Mouse (Mus musculus) gastrocnemius, postnatal 14 days (tissue): ENCODE results near the gene M6pr. TPM values are rescaled to one million over a fixed set of nuclear protein-coding genes. Genes with fewer than 3 reads are reported as not detected.
"Not testable (repeated sequence)": the region's sequence is repeated elsewhere in the genome, so short reads cannot be mapped to it uniquely, and the experiment has no call there.

ENCODE experiments used
- DNase-seq: peaks from one replicate; pipeline ENCODE4 v3.0.0; 2021; ENCODE audit warnings: mixed read lengths
- intact Hi-C: fragments of 180-260 bp; cut with DNase I; formaldehyde crosslinking; loops from one replicate; pipeline ENCODE4 v1.15.1; 2025; ENCODE audit warnings: low total_unique reads
- total RNA-seq, 2 experiments: library from RNA; stranded (reverse); gene quantifications; 2 replicates each; pipeline ENCODE4 v1.2.3; 2021

The M6pr gene
- total RNA-seq, 2 experiments from 2014 or later, result 22.7 to 26.6 TPM

DNA sequence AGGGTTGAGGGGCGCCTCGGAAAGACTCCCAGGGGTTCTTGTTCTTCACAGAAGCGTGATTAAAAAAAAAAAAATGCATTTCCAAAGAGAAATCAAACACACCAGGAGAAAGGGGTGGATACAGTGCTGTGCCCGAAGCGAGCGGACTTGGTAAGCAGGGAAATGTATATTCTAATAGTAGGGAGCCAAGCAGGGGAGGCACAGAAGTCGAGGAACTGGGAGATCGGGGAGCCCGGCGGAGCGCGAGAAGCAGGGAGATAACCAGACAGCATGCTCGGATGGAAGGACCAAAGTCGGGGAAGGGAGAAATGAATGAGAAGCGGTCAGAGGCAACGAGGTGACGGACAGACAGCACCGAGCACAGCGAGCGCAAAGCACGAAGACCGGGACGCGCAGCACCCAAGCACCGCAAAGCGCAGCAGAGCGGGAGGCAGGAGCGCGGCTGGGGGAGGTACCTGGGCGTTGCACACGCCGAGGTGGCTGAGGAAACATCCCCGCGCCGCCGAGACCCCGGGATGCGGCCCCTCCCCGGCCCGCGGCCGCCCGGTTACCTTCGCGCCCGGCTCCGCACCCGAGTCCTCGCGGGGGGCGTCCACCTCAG lies 30.6 kb downstream of the M6pr start:
- intact Hi-C loops, result no loop called here
- DNase-seq, result peak; percentile 57

GRCm38 (mm10) chr6:122339648-122340341 lies 31.3 kb downstream of the M6pr start:
- intact Hi-C loops, result no loop called here
- DNase-seq, result peak; percentile 86

DNA sequence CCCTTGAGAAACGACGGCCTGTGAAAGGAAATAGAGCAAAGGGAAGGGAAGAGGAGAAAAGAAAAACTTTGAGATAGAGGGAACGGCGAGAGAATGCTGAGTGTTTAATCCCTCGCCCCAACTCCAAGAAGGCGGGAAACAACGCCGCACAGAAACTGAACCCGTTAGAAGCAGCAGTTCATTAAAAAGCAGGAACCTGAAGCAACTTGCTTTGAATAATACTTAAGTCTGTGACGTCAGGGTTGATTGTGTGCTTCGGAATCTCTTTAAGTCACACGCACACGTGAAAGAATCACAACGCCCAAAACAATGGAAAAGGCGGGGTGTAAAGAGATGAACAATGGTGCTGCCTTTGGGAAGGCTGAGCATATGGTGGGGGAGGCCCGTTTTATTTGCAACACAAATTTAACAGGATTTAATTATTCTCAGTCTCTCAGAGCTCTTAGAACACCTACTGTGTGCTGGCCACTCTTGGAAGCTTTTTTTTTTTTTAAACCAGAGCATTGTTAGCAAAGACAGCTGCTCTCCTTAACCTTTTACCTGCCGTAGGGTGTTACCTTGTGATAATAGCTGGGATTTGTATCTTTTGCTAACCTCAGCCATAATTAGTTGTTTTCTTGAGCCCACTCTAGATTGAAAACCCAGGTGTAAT lies 32.0 kb downstream of the M6pr start, which contains the start of gene Phc1:
TSS of gene Phc1 (minus strand) at position 213 of the 652 bp plus-strand sequence.
- no peak for DNase-seq
- intact Hi-C loops, result no loop called here

GRCm38 (mm10) chr6:122341038-122341810 lies 32.7 kb downstream of the M6pr start:
- DNase-seq, result no peak
- intact Hi-C loops, result no loop called here

- intact Hi-C loops, result no loop called here
- no peak for DNase-seq
Measured at GRCm38 (mm10) chr6:122342125-122342524, 33.6 kb downstream of the M6pr start.

GRCm38 (mm10) chr6:122343719-122344118 lies 35.2 kb downstream of the M6pr start:
- intact Hi-C loops, result no loop called here

DNA sequence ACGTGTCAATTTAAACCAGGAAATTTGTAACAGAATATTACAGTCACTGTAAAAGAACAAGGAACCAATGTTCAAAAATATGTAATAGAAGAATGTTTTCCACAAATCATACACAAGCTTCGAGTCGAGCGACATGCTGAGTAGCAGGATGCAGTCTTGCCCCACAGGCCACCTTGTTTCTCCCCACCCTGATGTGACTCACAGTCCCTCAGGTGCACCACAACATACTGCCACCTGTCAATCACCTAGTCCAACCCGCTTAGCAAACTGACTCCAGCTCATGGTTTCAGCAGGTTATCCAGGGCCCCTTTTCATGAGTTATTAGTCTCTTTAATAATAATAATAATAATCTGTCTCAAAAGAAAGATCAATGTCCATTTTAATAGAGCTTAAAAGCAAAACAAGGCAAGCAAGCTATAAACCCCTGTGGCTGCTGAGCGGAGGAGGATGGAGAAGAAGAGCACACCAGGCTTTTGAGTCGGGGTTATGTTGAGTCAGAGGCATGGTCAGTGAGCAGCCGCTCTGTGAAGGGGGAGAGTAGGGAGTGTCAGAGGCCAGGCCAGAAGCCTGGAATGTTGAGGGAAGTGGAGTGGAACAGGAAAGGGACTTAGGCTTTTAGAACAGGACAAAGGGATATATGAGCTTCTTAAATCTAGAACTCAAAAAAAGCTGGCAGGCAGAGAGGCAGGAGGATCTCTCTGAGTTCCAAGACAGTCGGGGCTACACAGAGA lies 36.0 kb downstream of the M6pr start:
- DNase-seq, result no peak
- intact Hi-C loops, result no loop called here

More at GRCm38 (mm10) chr6:122343719-122344118, 35.2 kb downstream of the M6pr start:
- no peak for DNase-seq

GRCm38 (mm10) chr6:122345731-122346130 lies 37.2 kb downstream of the M6pr start:
- DNase-seq, result no peak
- intact Hi-C loops, result no loop called here

DNA sequence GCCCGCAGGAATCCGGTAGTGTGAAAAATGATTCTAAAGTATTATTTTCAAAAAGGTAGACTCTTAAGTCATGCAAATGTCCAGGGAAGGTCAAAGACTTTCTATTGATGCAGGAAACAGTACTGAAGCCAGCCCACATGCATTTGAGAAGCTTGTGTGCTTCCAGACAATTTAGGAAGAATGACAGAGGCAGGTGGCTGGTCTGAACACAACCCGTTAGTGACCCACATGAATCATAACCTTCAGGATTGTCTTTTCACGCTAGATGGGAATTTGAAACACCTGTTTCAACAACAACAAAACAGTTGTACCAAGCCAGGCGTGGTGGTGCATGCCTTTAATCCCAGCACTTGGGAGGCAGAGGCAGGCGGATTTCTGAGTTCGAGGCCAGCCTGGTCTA lies 37.9 kb downstream of the M6pr start:
- intact Hi-C loops, result no loop called here
- DNase-seq, result no peak

GRCm38 (mm10) chr6:122347326-122347725 lies 38.8 kb downstream of the M6pr start:
- intact Hi-C loops, DNase-seq: not testable (repeated sequence)

GRCm38 (mm10) chr6:122355909-122356308 lies 47.4 kb downstream of the M6pr start:
- no peak for DNase-seq
- intact Hi-C loops, result no loop called here

GRCm38 (mm10) chr6:122357089-122357488 lies 48.6 kb downstream of the M6pr start:
- intact Hi-C loops, result no loop called here
- no peak for DNase-seq

DNA sequence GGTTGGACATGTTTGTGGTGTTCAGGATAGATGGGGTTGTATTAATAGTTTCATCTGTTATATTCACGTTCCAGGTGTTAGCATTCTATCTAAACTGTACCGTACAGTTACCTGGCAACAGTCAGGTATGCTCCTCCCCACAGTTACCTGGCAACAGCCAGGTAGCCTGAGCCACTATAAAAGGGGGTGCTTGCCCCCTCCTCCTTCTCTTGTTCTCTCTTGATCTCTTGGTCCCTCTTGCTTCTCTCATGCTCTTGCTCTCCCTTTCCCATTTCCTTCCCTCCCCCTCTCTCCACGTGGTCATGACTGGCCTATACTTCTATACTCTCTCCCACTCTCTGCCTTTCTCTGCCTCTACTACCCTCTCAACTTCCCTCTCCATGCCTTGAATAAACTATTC lies 57.2 kb downstream of the M6pr start:
- intact Hi-C loops, result no loop called here
- no peak for DNase-seq

GRCm38 (mm10) chr6:122366287-122366686 lies 57.8 kb downstream of the M6pr start:
- DNase-seq, result no peak
- intact Hi-C loops, result no loop called here

- intact Hi-C loops, result no loop called here
- DNase-seq, result no peak
Measured at GRCm38 (mm10) chr6:122366976-122367375, 58.5 kb downstream of the M6pr start.
